Mouse (Mus musculus) urinary bladder, postnatal 4 days (tissue): Measurements from ENCODE around the gene S100a10.
"Not testable (repeated sequence)": the region's sequence is repeated elsewhere in the genome, so short reads cannot be mapped to it uniquely, and the experiment has no call there.

ENCODE experiments used
- DNase-seq, 2 experiments: peaks; one replicate each; pipeline ENCODE4 v3.0.0; 2021 to 2022; ENCODE audit warnings: low spot score in 2 of 2

Gene S100a10

GRCm38 (mm10) chr3:93554981-93555877, at the start of gene S100a10:
S100a10 (plus strand) TSS chr3:93555080.
- peak; percentile 74 to 75 for DNase-seq

DNA sequence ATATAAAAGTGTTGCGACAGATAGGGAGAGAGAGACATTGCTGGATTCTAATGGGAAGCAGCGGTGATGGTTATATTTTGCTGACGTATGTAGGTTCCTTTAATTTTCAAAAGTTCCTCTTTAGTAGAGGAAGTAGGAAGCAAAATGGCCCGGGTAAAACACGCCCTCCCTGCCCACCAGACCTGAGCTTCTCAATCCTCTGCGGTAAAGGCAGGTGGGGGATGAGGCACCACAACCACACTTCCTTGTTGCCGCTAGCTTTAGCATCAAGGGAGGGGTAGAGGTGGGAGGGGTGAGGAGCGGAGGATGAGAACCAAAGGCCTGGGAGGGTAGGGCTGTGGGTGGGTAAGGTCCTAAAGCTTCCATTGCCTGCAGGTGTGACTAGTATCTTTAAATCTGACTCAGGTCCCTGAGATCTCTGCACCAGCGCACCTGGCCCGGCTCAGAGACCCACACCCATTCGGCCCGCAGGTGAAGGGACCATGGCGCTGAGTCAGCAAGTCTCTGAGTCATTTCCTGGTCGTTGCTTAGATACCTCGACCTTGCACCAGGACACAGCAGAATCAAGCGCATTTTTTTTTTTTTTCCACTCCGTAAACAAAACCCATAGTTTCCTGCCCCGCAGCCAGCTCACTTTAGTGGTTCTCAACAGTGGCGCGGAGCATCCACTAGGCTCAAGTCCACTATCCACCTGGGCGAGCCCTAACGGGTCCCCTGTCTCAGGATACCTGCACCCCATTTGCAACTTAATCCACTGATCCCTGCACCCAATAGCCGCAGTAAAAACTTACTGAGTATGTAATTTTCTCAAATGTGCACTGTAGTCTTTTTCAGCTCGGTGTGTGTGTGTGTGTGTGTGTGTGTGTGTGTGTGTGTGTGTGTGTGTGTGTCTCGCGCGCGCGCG, 48.7 kb upstream of the S100a10 start:
- peak; percentile 47 to 62 for DNase-seq

- peak; percentile 31 to 58 for DNase-seq
Measured at GRCm38 (mm10) chr3:93506881-93507325, 48.0 kb upstream of the S100a10 start.

DNA sequence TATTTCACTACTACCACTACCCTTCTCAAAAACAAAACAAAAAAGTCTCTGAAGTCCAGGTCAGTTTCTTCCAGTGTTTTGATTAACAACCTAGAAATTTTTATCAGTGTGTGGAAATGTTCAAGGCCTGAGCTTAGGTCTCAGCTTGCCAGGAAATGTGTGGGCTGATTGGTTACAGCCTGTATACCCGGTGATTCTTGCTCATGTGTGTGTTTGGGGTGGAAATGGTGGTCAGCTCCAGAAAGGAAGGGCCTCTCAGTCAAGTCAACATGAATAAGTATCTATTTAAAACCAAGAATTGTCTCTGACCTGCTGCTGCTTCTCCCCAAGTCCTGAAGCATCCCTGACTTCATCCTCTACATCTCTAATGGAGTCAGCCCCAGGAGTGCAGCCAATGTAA, 45.6 kb upstream of the S100a10 start:
- no peak for DNase-seq

- DNase-seq: no peak
Measured at GRCm38 (mm10) chr3:93511036-93511435, 43.8 kb upstream of the S100a10 start.

DNA sequence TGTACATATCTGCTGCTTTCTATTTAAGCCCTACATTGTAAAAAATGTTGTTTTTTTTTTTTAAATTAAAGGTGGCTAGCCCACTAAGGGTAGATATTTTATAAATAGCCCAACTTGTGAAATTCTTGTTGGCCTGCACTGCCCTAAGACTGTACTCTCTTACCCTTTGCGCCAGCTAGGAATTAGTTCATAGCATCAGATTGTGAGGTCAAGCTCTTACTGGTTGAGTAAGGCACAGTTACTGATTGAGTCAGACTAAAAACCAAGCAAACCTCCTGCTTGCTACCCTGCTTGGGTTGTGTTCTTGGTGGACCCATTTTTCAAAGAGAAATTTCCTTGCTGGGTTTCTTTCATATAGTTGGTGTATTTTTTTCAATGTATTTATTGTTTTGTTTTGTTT, 43.1 kb upstream of the S100a10 start:
- no peak for DNase-seq

GRCm38 (mm10) chr3:93512386-93513101, 42.3 kb upstream of the S100a10 start:
- DNase-seq: peak in 1 of 2 experiments; percentile 28

- DNase-seq: no peak
Measured at GRCm38 (mm10) chr3:93514628-93515027, 40.3 kb upstream of the S100a10 start.

- no peak for DNase-seq
Measured at GRCm38 (mm10) chr3:93517343-93517742, 37.5 kb upstream of the S100a10 start.

DNA sequence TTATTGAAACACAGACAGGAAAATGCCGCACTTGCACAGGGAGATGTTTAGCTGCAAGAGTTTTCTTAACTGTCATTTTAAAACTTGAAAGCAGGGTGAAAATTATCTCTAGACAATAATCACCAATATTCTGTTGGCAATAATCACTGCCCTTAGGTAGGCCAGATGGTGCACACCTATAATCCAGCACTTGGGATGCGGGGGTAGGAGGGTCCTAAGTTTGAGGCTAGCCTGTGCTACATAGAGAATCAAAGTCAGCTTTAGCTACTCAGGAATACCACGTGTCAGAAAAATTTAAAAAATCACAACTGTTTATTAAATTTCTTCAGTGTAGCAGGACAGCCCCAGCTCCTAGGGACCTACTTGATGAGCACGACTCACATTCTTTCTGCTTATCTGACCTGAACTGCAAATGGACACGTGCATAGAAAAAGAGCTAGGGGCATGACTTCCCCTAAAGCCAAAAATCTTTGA, 35.0 kb upstream of the S100a10 start:
- peak in 1 of 2 experiments; percentile 29 for DNase-seq

DNA sequence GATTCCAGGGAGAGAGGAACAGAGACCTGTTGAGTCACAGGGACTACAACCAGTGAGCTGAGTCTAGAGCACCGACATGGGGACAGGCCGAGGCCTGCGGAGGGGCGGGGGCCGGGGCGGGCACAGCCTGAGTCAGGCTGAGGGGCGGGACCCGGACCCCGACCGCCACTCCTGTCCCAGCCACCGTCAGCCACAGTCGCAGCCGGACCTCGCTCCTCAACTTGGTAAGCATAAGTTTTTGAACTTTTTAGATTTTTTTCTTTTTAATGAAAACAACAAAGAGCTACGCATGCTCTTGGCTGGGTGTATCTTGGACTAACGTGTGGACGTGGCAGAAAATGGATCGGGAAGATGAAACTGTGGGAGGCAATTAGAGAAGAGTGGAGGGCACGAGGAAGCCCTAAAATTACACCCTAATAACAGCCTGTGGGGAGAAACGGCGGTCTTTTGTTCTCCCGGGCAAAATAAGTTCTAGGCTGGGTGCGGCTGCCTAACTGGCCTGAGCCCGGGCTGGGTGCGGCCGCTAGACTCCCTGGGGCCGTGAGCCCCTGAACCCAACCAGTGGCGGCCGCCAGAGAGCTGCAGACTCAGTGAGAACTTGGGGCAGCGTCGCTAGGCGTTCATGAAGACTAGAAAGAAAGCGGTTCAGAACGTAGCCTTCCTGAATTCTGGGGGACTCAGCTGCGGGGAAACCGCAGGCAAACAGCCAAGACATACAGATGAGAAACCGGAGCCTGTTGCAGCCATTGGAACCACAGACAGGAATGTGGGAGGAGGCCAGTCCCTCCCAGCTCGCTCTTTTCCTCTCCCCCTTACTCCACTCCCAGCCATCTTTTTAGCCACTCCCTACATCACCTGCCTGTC, 34.3 kb upstream of the S100a10 start, which contains the start of gene S100a11:
Gene S100a11, plus strand, starts transcription at position 159 of the 864 bp plus-strand sequence.
- DNase-seq: peak; percentile 60 to 65

DNA sequence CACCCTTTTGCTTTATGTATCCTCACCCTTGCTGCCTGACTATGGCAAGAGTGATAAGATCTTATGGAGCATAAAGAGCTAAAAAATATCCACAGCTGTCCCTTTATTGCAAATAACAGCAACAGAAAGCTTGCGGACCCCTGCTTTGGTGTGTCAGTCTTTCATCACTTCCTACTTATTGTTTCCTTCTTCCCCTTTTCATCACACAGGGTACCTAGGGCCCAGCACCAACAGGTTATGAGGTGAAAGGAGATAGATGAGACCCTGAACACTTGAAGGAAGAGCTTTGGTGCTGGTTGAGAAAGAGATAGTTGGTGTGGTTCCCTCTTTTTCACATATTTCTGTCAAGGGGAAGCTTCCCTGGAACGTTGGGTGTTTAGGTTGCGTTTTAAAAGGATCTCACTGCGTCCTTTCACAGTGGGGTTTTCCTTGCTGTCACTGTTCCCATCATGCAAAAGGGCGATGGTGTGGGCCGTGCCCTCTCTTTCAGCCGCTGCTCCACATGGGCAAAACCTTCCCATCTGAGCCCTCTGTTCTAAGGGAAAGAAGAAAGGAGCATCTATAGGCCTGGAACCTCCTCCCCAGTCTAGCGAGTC, 33.3 kb upstream of the S100a10 start:
- no peak for DNase-seq

- peak; percentile 48 to 68 for DNase-seq
Measured at GRCm38 (mm10) chr3:93522611-93523010, 32.3 kb upstream of the S100a10 start.

DNA sequence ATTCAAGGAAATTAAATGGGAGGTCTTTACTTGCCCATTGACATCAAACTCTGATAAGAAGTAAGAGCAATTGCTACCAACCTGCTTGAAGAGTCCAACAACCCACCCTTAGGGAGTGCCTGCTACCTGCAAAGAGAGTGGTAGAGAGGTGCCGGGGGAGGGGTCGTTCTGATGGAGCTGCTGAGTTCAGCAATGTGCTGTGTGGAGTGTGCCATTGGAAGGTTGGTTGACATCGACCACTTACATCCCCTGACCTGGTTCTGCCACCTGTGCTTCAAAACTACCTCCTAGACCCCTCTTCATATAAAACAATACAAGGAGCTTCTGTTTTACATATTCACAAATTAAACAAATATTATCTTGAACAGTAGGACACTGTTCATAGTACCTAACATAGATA, 27.6 kb upstream of the S100a10 start:
- no peak for DNase-seq

DNA sequence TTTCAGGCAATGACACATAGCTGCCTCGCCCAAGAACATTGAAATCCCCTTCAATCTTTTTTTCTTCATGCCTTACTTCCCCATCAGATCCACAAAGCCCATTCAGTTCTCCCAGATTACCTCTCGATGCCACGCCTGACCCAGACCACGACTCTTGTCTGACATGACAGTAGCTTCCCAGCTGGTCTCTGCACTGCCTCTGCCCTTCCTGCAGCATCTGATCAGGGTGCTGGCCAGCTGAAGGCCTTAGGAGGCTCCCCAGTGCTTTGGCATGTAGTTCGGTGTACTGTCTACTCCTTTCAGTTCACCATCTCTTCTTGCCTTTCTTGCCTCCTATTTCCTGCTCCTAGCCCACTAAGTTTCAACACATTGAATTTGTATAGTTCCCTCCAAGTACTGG, 26.1 kb upstream of the S100a10 start:
- DNase-seq: peak in 1 of 2 experiments; percentile 38

DNA sequence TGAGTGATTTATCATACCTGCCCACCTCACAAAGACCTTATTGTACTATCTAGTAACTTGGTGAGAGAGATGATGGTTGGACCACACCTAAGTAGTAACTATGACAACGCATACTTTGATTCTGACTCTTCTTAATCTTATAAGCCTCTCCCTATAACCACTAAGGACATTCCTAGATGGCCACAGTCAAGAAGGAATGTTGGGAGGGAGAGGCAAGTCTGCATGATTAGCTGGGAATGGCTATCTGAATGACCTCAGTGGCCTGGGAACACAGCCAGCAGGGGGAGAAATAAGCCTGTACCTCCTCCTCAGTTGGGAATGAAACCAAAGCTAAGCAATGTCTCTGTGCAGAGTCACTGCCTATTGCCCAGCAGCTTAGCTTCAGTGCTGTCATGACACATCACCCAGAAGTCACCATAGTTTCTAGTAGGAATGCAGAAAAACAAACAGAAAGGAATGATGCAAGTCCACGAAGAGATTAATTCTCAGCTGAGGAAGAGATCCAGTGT, 17.8 kb upstream of the S100a10 start:
- peak in 1 of 2 experiments; percentile 57 for DNase-seq

DNA sequence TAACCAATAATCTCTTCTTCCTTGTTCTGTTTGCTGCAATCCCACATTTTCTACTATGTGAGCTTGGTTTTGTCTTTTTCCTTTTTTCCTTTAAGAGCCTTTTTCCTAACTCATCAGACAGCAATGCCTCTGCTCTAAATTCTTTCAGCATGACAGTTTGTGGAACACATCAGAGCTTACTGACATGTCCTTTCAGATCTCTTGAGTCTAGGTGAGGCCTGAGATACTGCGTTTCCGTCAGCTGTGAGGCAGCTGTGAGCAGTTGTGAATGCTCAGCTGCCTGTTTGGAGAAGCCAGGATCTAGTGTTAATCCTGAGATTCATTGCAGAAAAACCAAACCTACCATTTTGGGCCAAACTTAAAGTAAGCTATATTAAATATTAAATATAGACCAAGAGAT, 16.4 kb upstream of the S100a10 start:
- DNase-seq: no peak

DNA sequence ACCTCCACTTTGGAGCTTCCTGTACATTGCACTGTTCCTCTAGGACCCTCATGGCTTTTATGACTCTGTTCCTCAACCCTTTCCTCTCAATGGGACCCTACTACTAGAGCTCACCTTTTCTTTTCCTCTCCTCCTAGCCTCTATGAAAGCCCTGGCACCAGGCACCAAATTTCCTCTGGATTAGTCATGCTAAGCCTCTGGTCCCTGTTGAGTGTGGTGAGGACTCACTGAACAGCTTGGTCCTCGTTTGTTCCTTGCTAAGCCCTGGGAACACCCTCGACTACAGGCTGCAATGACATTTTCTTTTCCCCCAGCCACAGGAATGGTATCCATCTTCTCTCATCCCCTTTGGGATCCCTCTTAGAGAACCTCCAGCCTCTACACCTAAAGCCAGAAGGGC, 13.4 kb upstream of the S100a10 start:
- DNase-seq: no peak

DNA sequence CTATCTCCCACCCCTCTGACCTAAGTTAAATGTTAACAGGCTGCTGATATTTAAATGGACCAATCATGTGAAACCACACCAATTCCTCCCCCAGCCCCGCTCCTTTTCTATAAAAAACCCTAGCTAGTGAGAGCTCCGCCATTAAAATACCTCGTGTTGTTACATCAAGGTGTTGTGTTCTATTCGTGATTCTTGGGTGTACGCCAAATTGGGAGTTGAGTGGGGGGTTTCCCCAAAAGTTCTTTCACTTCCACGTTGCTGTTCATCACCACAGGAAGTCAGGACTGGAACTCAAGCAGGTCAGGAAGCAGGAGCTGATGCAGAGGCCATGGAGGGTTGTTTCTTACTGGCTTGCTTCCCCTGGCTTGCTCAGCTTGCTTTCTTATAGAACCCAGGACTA, 10.7 kb upstream of the S100a10 start:
- DNase-seq: not testable (repeated sequence)
